Mouse (Mus musculus) erythroid progenitor cell, adult 5-6 weeks (primary cell): ENCODE measurements around the gene Hmgcl. TPM values are rescaled to one million over a fixed set of nuclear protein-coding genes. Genes with fewer than 3 reads are reported as not detected.

ENCODE experiments used
- ATAC-seq: replicated peaks from 2 replicates; pipeline ENCODE4 v1.8.0; 2016; ENCODE audit warnings: moderate number of reproducible peaks, mild to moderate bottlenecking, moderate TSS enrichment, inconsistent platforms; ENCODE audit not compliant: poor library complexity, low FRiP score, severe bottlenecking
- total RNA-seq, 2 experiments: library from RNA; stranded (forward) in 1 of 2; stranded (reverse) in 1 of 2; fragments of 150-400 nt in 1 of 2; fragments of 186-747, 209-891 nt in 1 of 2; gene quantifications; 2 replicates each; pipeline versions ENCODE4 v1.2.3 to v1.2.4; 2015 to 2017; ENCODE audit warnings: low replicate concordance in 2 of 2

Gene Hmgcl
- total RNA-seq, 2 experiments from 2014 or later, result 19.6 to 24.3 TPM

GRCm38 (mm10) chr4:135925341-135925740, 20.9 kb upstream of the Hmgcl start:
- ATAC-seq, result no peak

GRCm38 (mm10) chr4:135926195-135926808, 19.9 kb upstream of the Hmgcl start:
- no peak for ATAC-seq

GRCm38 (mm10) chr4:135926861-135927260, 19.4 kb upstream of the Hmgcl start:
- no peak for ATAC-seq

- no peak for ATAC-seq
Measured at GRCm38 (mm10) chr4:135928376-135928775, 17.9 kb upstream of the Hmgcl start.

GRCm38 (mm10) chr4:135929405-135929804, 16.8 kb upstream of the Hmgcl start:
- no peak for ATAC-seq

- no peak for ATAC-seq
Measured at GRCm38 (mm10) chr4:135929828-135930227, 16.4 kb upstream of the Hmgcl start.

GRCm38 (mm10) chr4:135930239-135930638, 16.0 kb upstream of the Hmgcl start:
- ATAC-seq, result no peak

GRCm38 (mm10) chr4:135931832-135932231, 14.4 kb upstream of the Hmgcl start:
- peak; percentile 61; the same call in 1 of the 2 replicates for ATAC-seq

- ATAC-seq, result no peak
Measured at GRCm38 (mm10) chr4:135934708-135935500, 11.3 kb upstream of the Hmgcl start.

GRCm38 (mm10) chr4:135935502-135935901, 10.7 kb upstream of the Hmgcl start:
- peak; percentile 72 for ATAC-seq

GRCm38 (mm10) chr4:135938858-135939257, 7.4 kb upstream of the Hmgcl start:
- ATAC-seq, result 0 out of 2 replicates have a peak, but pooled peaks have one; percentile 37

GRCm38 (mm10) chr4:135941026-135941425, 5.2 kb upstream of the Hmgcl start:
- peak; percentile 69 for ATAC-seq

GRCm38 (mm10) chr4:135942193-135942592, 4.1 kb upstream of the Hmgcl start:
- ATAC-seq, result no peak

GRCm38 (mm10) chr4:135943389-135943788, 2.9 kb upstream of the Hmgcl start:
- ATAC-seq, result no peak

- no peak for ATAC-seq
Measured at GRCm38 (mm10) chr4:135945706-135946105, 542 bp upstream of the Hmgcl start.

GRCm38 (mm10) chr4:135946659-135947301, 532 bp downstream of the Hmgcl start:
- ATAC-seq, result peak; percentile 59

- no peak for ATAC-seq
Measured at GRCm38 (mm10) chr4:135948142-135948541, 1.9 kb downstream of the Hmgcl start.

GRCm38 (mm10) chr4:135949475-135949874, 3.2 kb downstream of the Hmgcl start:
- no peak for ATAC-seq

GRCm38 (mm10) chr4:135949911-135950310, 3.7 kb downstream of the Hmgcl start:
- ATAC-seq, result no peak

- no peak for ATAC-seq
Measured at GRCm38 (mm10) chr4:135950365-135950764, 4.1 kb downstream of the Hmgcl start.

GRCm38 (mm10) chr4:135951505-135951904, 5.3 kb downstream of the Hmgcl start:
- ATAC-seq, result no peak
